Mouse (Mus musculus): ENCODE data around the gene Rtl1. TPM values are rescaled to one million over a fixed set of nuclear protein-coding genes. Genes with fewer than 3 reads are reported as not detected.

Rtl1 gene
- polyA plus RNA-seq, 1 experiment: not detected

- Histone ChIP-seq H3K4me1 (no peaks in the 10 kb centered on the region), H3K9me3 (no peaks in the 10 kb centered on the region), H3K36me3 (replicated peaks; ENCODE audit: low read length) (no peaks in the 10 kb centered on the region), H3K4me3 (replicated peaks) (no peak overlapping the region), H3K27me3 (replicated peaks) (peaks cover 25% of the 10 kb centered on the region)
- TF ChIP-seq GATA1 (IDR thresholded peaks at IDR 0.05; ENCODE audit: borderline replicate concordance, low read length) (no peak), FLI1 (IDR thresholded peaks at IDR 0.05; ENCODE audit: low read length) (no peak)
Measured at GRCm38 (mm10) chr12:109551771-109552170, 48.4 kb downstream of the Rtl1 start.

- no peaks in the 10 kb centered on the region for H3K4me1 ChIP-seq
- TF ChIP-seq FLI1 (IDR thresholded peaks at IDR 0.05; ENCODE audit: low read length): no peak
- peaks cover 18% of the 10 kb centered on the region for H3K27me3 ChIP-seq (replicated peaks)
- no peaks in the 10 kb centered on the region for H3K36me3 ChIP-seq (replicated peaks; ENCODE audit: low read length)
- H3K4me3 ChIP-seq (replicated peaks): no peak overlapping the region
- H3K9me3 ChIP-seq: peaks cover 6% of the 10 kb centered on the region
Measured at GRCm38 (mm10) chr12:109547085-109547484, 53.0 kb downstream of the Rtl1 start.

GRCm38 (mm10) chr12:109545875-109546732 is 54.0 kb downstream of the Rtl1 start:
- Histone ChIP-seq H3K36me3 (replicated peaks; ENCODE audit: low read length) (no peaks in the 10 kb centered on the region), H3K4me3 (replicated peaks) (no peak overlapping the region), H3K4me1 (no peaks in the 10 kb centered on the region), H3K27me3 (replicated peaks) (peaks cover 16% of the 10 kb centered on the region), H3K9me3 (peaks cover 16% of the 10 kb centered on the region)
- no peak for TF ChIP-seq FLI1 (IDR thresholded peaks at IDR 0.05; ENCODE audit: low read length)
- TF ChIP-seq GATA1 (IDR thresholded peaks at IDR 0.05; ENCODE audit: borderline replicate concordance, low read length): no peak

GRCm38 (mm10) chr12:109543281-109543923 is 56.7 kb downstream of the Rtl1 start:
- peaks cover 27% of the 10 kb centered on the region for H3K27me3 ChIP-seq (replicated peaks)
- peaks cover 42% of the 10 kb centered on the region for H3K9me3 ChIP-seq
- no peaks in the 10 kb centered on the region for H3K36me3 ChIP-seq (replicated peaks; ENCODE audit: low read length)
- no peaks in the 10 kb centered on the region for H3K4me1 ChIP-seq
- no peak overlapping the region for H3K4me3 ChIP-seq (replicated peaks)
- TF ChIP-seq GATA1 (IDR thresholded peaks at IDR 0.05; ENCODE audit: borderline replicate concordance, low read length): no peak
- TF ChIP-seq FLI1 (IDR thresholded peaks at IDR 0.05; ENCODE audit: low read length): no peak

GRCm38 (mm10) chr12:109542635-109543249 is 57.4 kb downstream of the Rtl1 start:
- Histone ChIP-seq H3K4me3 (replicated peaks) (no peak overlapping the region), H3K9me3 (peaks cover 47% of the 10 kb centered on the region), H3K4me1 (no peaks in the 10 kb centered on the region), H3K36me3 (replicated peaks; ENCODE audit: low read length) (no peaks in the 10 kb centered on the region), H3K27me3 (replicated peaks) (peaks cover 27% of the 10 kb centered on the region)
- TF ChIP-seq GATA1 (IDR thresholded peaks at IDR 0.05; ENCODE audit: borderline replicate concordance, low read length) (no peak), FLI1 (IDR thresholded peaks at IDR 0.05; ENCODE audit: low read length) (no peak)

GRCm38 (mm10) chr12:109542011-109542410 is 58.1 kb downstream of the Rtl1 start:
- H3K9me3 ChIP-seq: peaks cover 51% of the 10 kb centered on the region

GRCm38 (mm10) chr12:109541540-109541899 is 58.6 kb downstream of the Rtl1 start:
- Histone ChIP-seq H3K9me3 (peaks cover 56% of the 10 kb centered on the region), H3K27me3 (replicated peaks) (peaks cover 25% of the 10 kb centered on the region), H3K4me1 (peaks cover 8% of the 10 kb centered on the region), H3K4me3 (replicated peaks) (no peak overlapping the region), H3K36me3 (replicated peaks; ENCODE audit: low read length) (no peaks in the 10 kb centered on the region)
- no peak for TF ChIP-seq FLI1 (IDR thresholded peaks at IDR 0.05; ENCODE audit: low read length)
- no peak for TF ChIP-seq GATA1 (IDR thresholded peaks at IDR 0.05; ENCODE audit: borderline replicate concordance, low read length)

More at GRCm38 (mm10) chr12:109542011-109542410, 58.1 kb downstream of the Rtl1 start:
- Histone ChIP-seq H3K27me3 (replicated peaks) (peaks cover 27% of the 10 kb centered on the region), H3K4me3 (replicated peaks) (no peak overlapping the region), H3K36me3 (replicated peaks; ENCODE audit: low read length) (no peaks in the 10 kb centered on the region), H3K4me1 (peaks cover 3% of the 10 kb centered on the region)
- TF ChIP-seq FLI1 (IDR thresholded peaks at IDR 0.05; ENCODE audit: low read length) (no peak), GATA1 (IDR thresholded peaks at IDR 0.05; ENCODE audit: borderline replicate concordance, low read length) (no peak)

- peaks cover 21% of the 10 kb centered on the region for H3K27me3 ChIP-seq (replicated peaks)
- no peaks in the 10 kb centered on the region for H3K36me3 ChIP-seq (replicated peaks; ENCODE audit: low read length)
- peaks cover 56% of the 10 kb centered on the region for H3K9me3 ChIP-seq
- peak overlapping the region; percentile 42 for H3K4me3 ChIP-seq (replicated peaks)
- H3K4me1 ChIP-seq: peaks cover 9% of the 10 kb centered on the region
- TF ChIP-seq FLI1 (IDR thresholded peaks at IDR 0.05; ENCODE audit: low read length) (no peak), GATA1 (IDR thresholded peaks at IDR 0.05; ENCODE audit: borderline replicate concordance, low read length) (no peak)
Measured at GRCm38 (mm10) chr12:109540739-109541539, 59.2 kb downstream of the Rtl1 start.

- no peak overlapping the region for H3K4me3 ChIP-seq (replicated peaks)
- H3K27me3 ChIP-seq (replicated peaks): peaks cover 21% of the 10 kb centered on the region
- H3K36me3 ChIP-seq (replicated peaks; ENCODE audit: low read length): no peaks in the 10 kb centered on the region
- H3K9me3 ChIP-seq: peaks cover 56% of the 10 kb centered on the region
- TF ChIP-seq GATA1 (IDR thresholded peaks at IDR 0.05; ENCODE audit: borderline replicate concordance, low read length) (no peak), FLI1 (IDR thresholded peaks at IDR 0.05; ENCODE audit: low read length) (no peak)
- peaks cover 9% of the 10 kb centered on the region for H3K4me1 ChIP-seq
Measured at GRCm38 (mm10) chr12:109539950-109540349, 60.2 kb downstream of the Rtl1 start.

Other genes with a start within 250 kb of the Rtl1 start
- 67.8 and 96.3 TPM in 2 replicates for gene Dlk1, start 147.5 kb downstream of the Rtl1 start, polyA plus RNA-seq (2012; ENCODE audit: insufficient read depth, low replicate concordance)